Mouse (Mus musculus): ENCODE data around the gene Gaa. TPM values are rescaled to one million over a fixed set of nuclear protein-coding genes. Genes with fewer than 3 reads are reported as not detected.
"Not testable (repeated sequence)": the region's sequence is repeated elsewhere in the genome, so short reads cannot be mapped to it uniquely, and the experiment has no call there.

Gene Gaa
- polyA plus RNA-seq, 1 experiment from 2014 or later, result 66.1 TPM

DNA sequence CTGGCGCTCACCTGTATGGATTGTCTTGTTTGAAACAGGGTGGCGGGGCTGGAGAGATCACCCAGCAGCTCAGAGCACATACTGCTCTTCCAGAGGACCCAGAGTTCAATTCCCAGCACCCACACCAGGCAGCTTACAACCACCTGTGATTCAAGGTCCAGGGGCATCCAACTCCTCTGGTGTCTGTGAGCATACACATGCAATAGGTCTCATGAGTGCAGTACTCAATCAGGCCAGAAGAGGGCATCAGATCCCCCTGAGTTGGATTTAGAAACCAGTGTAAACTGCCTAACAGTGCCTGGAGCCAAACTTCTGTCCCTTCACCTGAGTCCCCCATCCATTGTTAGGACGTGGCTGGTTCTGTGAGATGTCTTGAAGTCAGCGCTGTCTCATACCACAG is 32.1 kb upstream of the Gaa start:
- no peaks in the 10 kb centered on the region for H3K9me3 ChIP-seq
- H3K4me3 ChIP-seq, result no peak overlapping the region
- H3K36me3 ChIP-seq, result no peaks in the 10 kb centered on the region
- ATAC-seq (ENCODE audit: borderline replicate concordance, extremely low read depth, low FRiP score, low TSS enrichment), result no peak
- 0 out of 2 replicates have a peak, but pooled peaks cover 1% of the 10 kb centered on the region for H3K27me3 ChIP-seq
- H3K4me2 ChIP-seq, result no peak overlapping the region
- 82% methylated on average over 4 of the region's 4 CpGs for WGBS
- no peak overlapping the region for H3K9ac ChIP-seq
- H3K27ac ChIP-seq, result no peak overlapping the region
- H3K4me1 ChIP-seq, result peaks cover 20% of the 10 kb centered on the region

DNA sequence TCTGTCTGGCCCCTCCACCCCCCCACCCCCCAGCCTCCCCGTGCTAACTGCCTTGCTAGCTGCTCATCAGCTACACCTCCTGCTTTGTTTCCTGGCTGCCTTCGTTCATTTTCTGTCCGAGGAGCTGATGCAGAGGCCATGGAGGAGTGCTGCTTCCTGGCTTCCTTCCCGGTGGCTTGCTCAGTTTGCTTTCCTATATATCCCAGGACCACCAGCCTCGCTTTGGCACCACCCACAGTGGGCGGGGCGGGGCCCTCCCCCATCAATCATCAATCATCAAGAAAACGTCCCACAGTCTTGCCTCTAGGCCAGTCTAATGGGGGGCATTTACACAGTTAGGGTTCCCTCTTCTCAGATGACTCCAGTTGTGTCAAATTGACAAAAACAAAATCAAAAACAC is 31.3 kb upstream of the Gaa start:
- Histone ChIP-seq H3K4me1 (peaks cover 20% of the 10 kb centered on the region), H3K27ac (no peak overlapping the region), H3K27me3 (no peaks in the 10 kb centered on the region), H3K9ac (no peak overlapping the region), H3K4me3 (no peak overlapping the region), H3K36me3 (no peaks in the 10 kb centered on the region), H3K4me2 (no peak overlapping the region), H3K9me3 (no peaks in the 10 kb centered on the region)
- WGBS, result 17% methylated on average over 8 of the region's 8 CpGs
- ATAC-seq (ENCODE audit: borderline replicate concordance, extremely low read depth, low FRiP score, low TSS enrichment), result no peak

- no peak overlapping the region for H3K27ac ChIP-seq
Measured at GRCm38 (mm10) chr11:119237007-119237406, 30.7 kb upstream of the Gaa start.

DNA sequence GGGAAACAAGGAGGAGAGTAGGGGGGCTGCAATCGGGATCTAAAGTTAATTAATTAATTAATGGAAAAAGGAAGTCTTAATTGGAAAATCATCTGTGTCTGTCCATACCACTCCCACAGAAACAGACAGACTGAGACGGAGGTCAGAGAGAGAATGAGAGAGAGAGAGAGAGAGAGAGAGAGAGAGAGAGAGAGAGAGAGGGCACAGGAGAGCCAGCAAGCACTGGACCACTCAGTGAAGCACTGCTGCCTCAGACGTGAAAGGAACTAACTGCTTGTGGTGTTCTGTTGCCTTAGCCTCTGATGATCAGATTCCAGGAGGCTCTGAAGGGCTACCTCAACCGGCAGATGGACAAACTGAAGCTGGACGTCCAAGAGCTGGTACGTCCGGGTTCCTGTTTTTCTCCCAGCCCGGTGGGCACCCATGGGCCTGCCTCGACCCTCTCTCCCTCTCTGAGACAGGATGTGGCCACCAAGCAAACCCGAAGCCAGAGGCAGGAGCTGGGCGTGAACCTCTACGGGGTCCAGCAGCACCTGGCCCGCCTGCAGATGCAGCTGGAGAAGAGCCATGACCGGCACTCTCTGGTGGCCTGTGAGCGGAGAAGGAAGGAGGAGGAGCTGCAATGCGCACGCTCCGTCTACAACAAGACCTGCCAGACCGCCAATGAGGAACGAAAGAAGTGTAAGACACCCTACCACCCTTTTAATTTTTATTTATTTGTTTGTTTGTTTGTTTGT is 30.0 kb upstream of the Gaa start:
- 26% methylated on average over 20 of the region's 20 CpGs for WGBS
- H3K4me2 ChIP-seq, result peak overlapping the region; percentile 67
- peaks cover 20% of the 10 kb centered on the region for H3K4me1 ChIP-seq
- no peak overlapping the region for H3K9ac ChIP-seq
- peaks cover 3% of the 10 kb centered on the region; the same call in 1 of the 2 replicates for H3K27me3 ChIP-seq
- H3K36me3 ChIP-seq, result no peaks in the 10 kb centered on the region
- H3K4me3 ChIP-seq, result peak overlapping the region; percentile 25
- no peak overlapping the region for H3K27ac ChIP-seq
- no peak for ATAC-seq (ENCODE audit: borderline replicate concordance, extremely low read depth, low FRiP score, low TSS enrichment)
- H3K9me3 ChIP-seq, result no peaks in the 10 kb centered on the region

More at GRCm38 (mm10) chr11:119237007-119237406, 30.7 kb upstream of the Gaa start:
- H3K9me3 ChIP-seq, result no peaks in the 10 kb centered on the region
- H3K27me3 ChIP-seq, result peaks cover under 1% of the 10 kb centered on the region; the same call in 1 of the 2 replicates
- peaks cover 20% of the 10 kb centered on the region for H3K4me1 ChIP-seq
- WGBS, result 45% methylated on average over 3 of the region's 3 CpGs
- no peak for ATAC-seq (ENCODE audit: borderline replicate concordance, extremely low read depth, low FRiP score, low TSS enrichment)
- no peaks in the 10 kb centered on the region for H3K36me3 ChIP-seq
- H3K4me2 ChIP-seq, result no peak overlapping the region
- no peak overlapping the region for H3K9ac ChIP-seq
- no peak overlapping the region for H3K4me3 ChIP-seq

DNA sequence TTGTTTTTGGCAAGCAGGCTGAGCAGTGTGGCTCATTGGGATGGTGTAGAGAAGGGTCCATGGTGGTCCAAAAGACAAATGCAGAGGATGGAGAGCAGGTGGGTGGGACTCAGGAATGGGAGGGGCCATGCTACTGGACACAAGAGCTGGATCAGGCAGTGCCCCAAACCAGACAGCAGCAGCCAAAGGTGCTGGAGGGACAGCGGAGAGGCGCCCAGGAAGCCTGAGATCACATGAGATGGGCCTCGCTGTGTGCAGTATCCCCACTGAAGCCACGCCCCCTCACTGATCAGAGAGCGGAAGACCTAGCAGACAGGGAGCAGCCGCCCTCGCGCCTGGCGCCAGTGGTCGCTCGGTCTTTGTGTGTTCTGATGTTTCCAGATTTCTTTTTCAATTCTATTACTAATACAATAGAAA is 29.4 kb upstream of the Gaa start:
- Histone ChIP-seq H3K9me3 (no peaks in the 10 kb centered on the region), H3K27me3 (peaks cover 3% of the 10 kb centered on the region; the same call in 1 of the 2 replicates), H3K4me3 (peak overlapping the region; percentile 25), H3K9ac (no peak overlapping the region), H3K4me2 (peak overlapping the region; percentile 67), H3K36me3 (no peaks in the 10 kb centered on the region), H3K27ac (no peak overlapping the region), H3K4me1 (peaks cover 20% of the 10 kb centered on the region)
- WGBS, result 5% methylated on average over 11 of the region's 11 CpGs
- ATAC-seq (ENCODE audit: borderline replicate concordance, extremely low read depth, low FRiP score, low TSS enrichment), result no peak

GRCm38 (mm10) chr11:119239480-119239879 is 28.2 kb upstream of the Gaa start:
- Histone ChIP-seq H3K27me3 (peaks cover 3% of the 10 kb centered on the region; the same call in 1 of the 2 replicates), H3K9ac (no peak overlapping the region), H3K27ac (no peak overlapping the region), H3K36me3 (no peaks in the 10 kb centered on the region), H3K4me2 (no peak overlapping the region), H3K4me3 (no peak overlapping the region), H3K9me3 (no peaks in the 10 kb centered on the region), H3K4me1 (peaks cover 20% of the 10 kb centered on the region)
- no peak for ATAC-seq (ENCODE audit: borderline replicate concordance, extremely low read depth, low FRiP score, low TSS enrichment)
- WGBS, result 84% methylated on average over 12 of the region's 12 CpGs

DNA sequence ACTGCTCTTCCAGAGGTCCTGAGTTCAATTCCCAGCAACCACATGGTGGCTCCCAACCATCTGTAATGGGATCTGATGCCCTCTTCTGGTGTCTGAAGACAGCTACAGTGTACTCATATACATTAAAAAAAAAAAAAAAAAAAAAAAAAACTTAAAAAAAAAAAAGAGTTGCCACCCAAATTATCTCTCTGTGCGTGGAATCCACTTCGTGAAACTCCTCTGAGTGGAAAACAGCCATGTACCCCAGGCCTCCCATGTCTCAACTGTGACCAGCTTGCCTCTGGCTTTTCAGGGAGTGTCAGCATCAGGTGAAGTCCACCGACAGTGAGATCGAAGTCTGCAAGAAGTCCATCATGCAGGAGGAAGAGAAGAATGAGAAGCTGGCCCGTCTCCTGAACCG is 22.1 kb upstream of the Gaa start:
- not testable (repeated sequence) for H3K36me3 ChIP-seq; H3K27me3 ChIP-seq; H3K4me1 ChIP-seq; H3K27ac ChIP-seq; ATAC-seq (ENCODE audit: borderline replicate concordance, extremely low read depth, low FRiP score, low TSS enrichment); H3K4me2 ChIP-seq; H3K9me3 ChIP-seq; H3K9ac ChIP-seq; H3K4me3 ChIP-seq
- WGBS, result 96% methylated on average over 6 of the region's 6 CpGs

DNA sequence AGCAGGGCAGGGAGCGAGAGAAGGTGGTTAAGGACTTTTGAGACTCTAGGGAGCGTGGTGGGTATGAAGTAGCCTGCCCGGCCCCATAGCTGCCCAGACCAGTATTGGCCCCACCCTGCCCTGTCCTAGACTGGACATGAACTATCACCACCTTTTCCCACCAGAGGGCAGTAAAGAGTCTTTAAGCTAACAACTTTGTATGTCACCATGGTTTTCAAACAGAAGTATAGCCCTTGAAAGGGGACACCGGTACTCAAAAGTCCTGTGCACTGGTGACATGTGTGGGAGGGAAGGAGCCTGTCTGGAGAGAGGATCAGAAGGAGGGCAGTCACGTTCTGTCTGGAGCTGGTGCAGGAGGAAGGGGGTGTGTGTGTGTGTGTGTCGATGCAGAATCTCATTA is 18.7 kb upstream of the Gaa start:
- H3K4me3 ChIP-seq, result no peak overlapping the region
- no peak overlapping the region for H3K27ac ChIP-seq
- peaks cover 10% of the 10 kb centered on the region; the same call in 1 of the 2 replicates for H3K4me1 ChIP-seq
- WGBS, result 21% methylated on average over 6 of the region's 6 CpGs
- H3K27me3 ChIP-seq, result peaks cover 8% of the 10 kb centered on the region; the same call in 1 of the 2 replicates
- H3K9ac ChIP-seq, result no peak overlapping the region
- no peak overlapping the region for H3K4me2 ChIP-seq
- H3K9me3 ChIP-seq, result no peaks in the 10 kb centered on the region
- no peaks in the 10 kb centered on the region for H3K36me3 ChIP-seq
- peak; percentile 74 for ATAC-seq (ENCODE audit: borderline replicate concordance, extremely low read depth, low FRiP score, low TSS enrichment)

- ATAC-seq (ENCODE audit: borderline replicate concordance, extremely low read depth, low FRiP score, low TSS enrichment), result no peak
- Histone ChIP-seq H3K4me3 (no peak overlapping the region), H3K36me3 (no peaks in the 10 kb centered on the region), H3K9ac (no peak overlapping the region), H3K27ac (no peak overlapping the region), H3K9me3 (no peaks in the 10 kb centered on the region), H3K27me3 (peaks cover 8% of the 10 kb centered on the region; the same call in 1 of the 2 replicates), H3K4me2 (no peak overlapping the region), H3K4me1 (peaks cover 10% of the 10 kb centered on the region; the same call in 1 of the 2 replicates)
- WGBS, result 40% methylated on average over 17 of the region's 17 CpGs
Measured at GRCm38 (mm10) chr11:119250998-119251397, 16.7 kb upstream of the Gaa start.

DNA sequence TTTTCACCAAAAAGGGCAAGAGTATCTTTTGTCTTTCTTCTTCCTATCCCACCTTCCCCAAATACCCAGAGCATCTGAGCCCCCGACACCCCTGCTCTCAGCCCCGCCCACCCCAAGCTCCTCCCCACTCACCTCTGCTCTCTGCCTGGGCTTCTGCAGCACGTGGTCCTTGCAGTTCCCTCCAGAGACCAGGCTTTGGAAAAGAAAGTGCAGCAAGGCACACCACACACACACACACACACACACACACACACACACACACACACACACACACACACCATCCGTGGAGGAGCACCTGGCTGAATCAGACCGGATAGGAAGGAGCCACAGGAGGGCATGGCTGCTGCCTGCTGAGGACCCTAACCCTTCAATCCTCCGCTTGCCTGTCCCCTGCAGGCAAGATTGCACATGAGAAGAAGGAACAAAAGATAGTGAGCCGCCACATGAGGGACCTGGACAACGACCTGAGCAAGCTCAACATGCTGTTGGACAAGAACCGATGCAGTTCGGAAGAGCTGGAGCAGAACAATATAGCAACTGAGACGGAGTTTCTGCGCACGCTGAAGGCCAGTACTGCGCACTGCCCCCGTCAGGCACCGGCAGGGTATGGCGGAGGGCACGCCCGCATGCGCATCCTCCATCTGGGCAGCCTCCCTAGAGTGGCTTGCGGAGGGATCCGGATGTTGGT is 14.7 kb upstream of the Gaa start:
- H3K4me1 ChIP-seq, result peaks cover 10% of the 10 kb centered on the region; the same call in 1 of the 2 replicates
- H3K4me3 ChIP-seq, result no peak overlapping the region
- peak; percentile 66 for ATAC-seq (ENCODE audit: borderline replicate concordance, extremely low read depth, low FRiP score, low TSS enrichment)
- peaks cover 8% of the 10 kb centered on the region; the same call in 1 of the 2 replicates for H3K27me3 ChIP-seq
- H3K9ac ChIP-seq, result no peak overlapping the region
- no peak overlapping the region for H3K27ac ChIP-seq
- 7% methylated on average over 22 of the region's 22 CpGs for WGBS
- peak overlapping the region; percentile 51 for H3K4me2 ChIP-seq
- H3K9me3 ChIP-seq, result no peaks in the 10 kb centered on the region
- no peaks in the 10 kb centered on the region for H3K36me3 ChIP-seq

- not testable (repeated sequence) for ATAC-seq (ENCODE audit: borderline replicate concordance, extremely low read depth, low FRiP score, low TSS enrichment); H3K4me2 ChIP-seq; H3K27me3 ChIP-seq; H3K4me3 ChIP-seq; H3K9me3 ChIP-seq; H3K27ac ChIP-seq; H3K36me3 ChIP-seq; H3K9ac ChIP-seq
- H3K4me1 ChIP-seq, result peaks cover 15% of the 10 kb centered on the region
- 59% methylated on average over 5 of the region's 5 CpGs for WGBS
Measured at GRCm38 (mm10) chr11:119256557-119256956, 11.1 kb upstream of the Gaa start.

- H3K4me3 ChIP-seq, result peak overlapping the region; percentile 26
- 0 out of 2 replicates have a peak overlapping the region, but pooled peaks have one; percentile 23 for H3K27ac ChIP-seq
- no peaks in the 10 kb centered on the region for H3K27me3 ChIP-seq
- WGBS, result 58% methylated on average over 9 of the region's 9 CpGs
- ATAC-seq (ENCODE audit: borderline replicate concordance, extremely low read depth, low FRiP score, low TSS enrichment), result no peak
- H3K36me3 ChIP-seq, result no peaks in the 10 kb centered on the region
- H3K9ac ChIP-seq, result no peak overlapping the region
- peaks cover 9% of the 10 kb centered on the region; the same call in 1 of the 2 replicates for H3K4me1 ChIP-seq
- H3K9me3 ChIP-seq, result no peaks in the 10 kb centered on the region
- peak overlapping the region; percentile 54 for H3K4me2 ChIP-seq
Measured at GRCm38 (mm10) chr11:119258216-119258571, 9.5 kb upstream of the Gaa start.
